Mouse (Mus musculus): ENCODE data around the gene Stard5.

- TF ChIP-seq CTCF (IDR thresholded peaks at IDR 0.05; ENCODE audit: borderline replicate concordance, insufficient read depth, low read length): no peak
- no peak for TF ChIP-seq POLR2A (IDR thresholded peaks at IDR 0.05; ENCODE audit: low read depth, low read length)
These were observed 21.9 kb downstream of the Stard5 start for GRCm38 (mm10) chr7:83653605-83654051.

Data from embryonic fibroblast, embryonic 13.5 days (primary cell).